Comparison of ENCODE assay signal across 8 mouse cellular contexts in the genomic region with DNA sequence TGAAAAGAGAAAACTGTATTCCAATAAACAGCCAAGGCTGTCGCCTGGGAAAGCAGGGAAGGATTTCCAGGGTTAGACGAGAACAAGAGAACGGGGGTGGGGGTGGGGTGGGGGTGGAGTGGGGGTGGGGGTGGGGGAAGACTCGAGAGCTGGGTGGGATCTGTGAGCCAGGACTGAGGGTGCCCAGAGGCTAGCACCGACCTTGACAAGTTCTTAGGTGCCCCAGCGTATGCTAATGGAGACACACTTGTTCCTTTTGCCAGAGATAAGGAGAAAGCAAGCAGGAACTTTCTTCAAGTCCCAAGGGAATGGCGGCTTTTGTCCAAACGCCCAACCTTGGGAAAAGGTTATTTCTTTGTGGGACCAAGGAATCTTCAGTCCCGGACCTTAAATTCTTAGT. TPM values are rescaled to one million over a fixed set of nuclear protein-coding genes. Genes with fewer than 3 reads are reported as not detected.
DNase-seq lines count a peak whose midpoint lies in the region; ATAC-seq lines count a peak whose summit lies in the region.

No protein-coding gene starts in this region.

- peaks cover 25% of the 10 kb centered on the region for H3K4me1 ChIP-seq in heart, embryonic 12.5 days (replicated peaks)
- peaks cover 3% of the 10 kb centered on the region; the same call in 1 of the 2 replicates for H3K4me1 ChIP-seq in lung, embryonic 16.5 days (replicated peaks; ENCODE audit: control insufficient read depth, insufficient read depth, low read length)
- 0 out of 2 replicates have a peak, but pooled peaks cover 5% of the 10 kb centered on the region for H3K4me1 ChIP-seq in hindbrain, embryonic 15.5 days (replicated peaks)
- H3K4me1 ChIP-seq in neural tube, embryonic 12.5 days = no peaks in the 10 kb centered on the region

- H3K9me3 ChIP-seq in heart, embryonic 12.5 days (replicated peaks) = no peaks in the 10 kb centered on the region
- no peaks in the 10 kb centered on the region for H3K9me3 ChIP-seq in lung, embryonic 16.5 days (ENCODE audit: control insufficient read depth, low read length)
- H3K9me3 ChIP-seq in hindbrain, embryonic 15.5 days = no peaks in the 10 kb centered on the region
- no peaks in the 10 kb centered on the region for H3K9me3 ChIP-seq in neural tube, embryonic 12.5 days

- H3K27me3 ChIP-seq in heart, embryonic 12.5 days (replicated peaks) = peaks cover 4% of the 10 kb centered on the region; the same call in 1 of the 2 replicates
- H3K27me3 ChIP-seq in lung, embryonic 16.5 days (ENCODE audit: control insufficient read depth, insufficient read depth, low read depth, low read length) = peaks cover 5% of the 10 kb centered on the region; the same call in 1 of the 2 replicates
- H3K27me3 ChIP-seq in hindbrain, embryonic 15.5 days = peaks cover 9% of the 10 kb centered on the region
- H3K27me3 ChIP-seq in neural tube, embryonic 12.5 days (replicated peaks) = peaks cover 8% of the 10 kb centered on the region; the same call in 1 of the 2 replicates

- no peak overlapping the region for H3K9ac ChIP-seq in heart, embryonic 12.5 days
- H3K9ac ChIP-seq in lung, embryonic 16.5 days (ENCODE audit: low read length) = no peak overlapping the region
- H3K9ac ChIP-seq in hindbrain, embryonic 15.5 days = no peak overlapping the region
- no peak overlapping the region for H3K9ac ChIP-seq in neural tube, embryonic 12.5 days

- 41% methylated on average over 9 of the region's 9 CpGs for WGBS in heart, embryonic 12.5 days
- WGBS in lung, embryonic 16.5 days = 52% methylated on average over 9 of the region's 9 CpGs
- 55% methylated on average over 9 of the region's 9 CpGs for WGBS in hindbrain, embryonic 15.5 days
- 52% methylated on average over 9 of the region's 9 CpGs for WGBS in neural tube, embryonic 12.5 days

- ATAC-seq in heart, embryonic 12.5 days (ENCODE audit: insufficient number of reproducible peaks, low FRiP score) = no peak
- no peak; the same call in 1 of the 2 replicates for ATAC-seq in lung, embryonic 16.5 days (ENCODE audit: low read depth)
- no peak for ATAC-seq in hindbrain, embryonic 15.5 days (ENCODE audit: low FRiP score, low read depth)
- peak; percentile 45 for ATAC-seq in neural tube, embryonic 12.5 days (ENCODE audit: low FRiP score, low read depth)

- peak overlapping the region; percentile 55 for H3K4me2 ChIP-seq in heart, embryonic 12.5 days
- H3K4me2 ChIP-seq in lung, embryonic 16.5 days (ENCODE audit: low read depth, low read length) = peak overlapping the region; percentile 33
- peak overlapping the region; percentile 33; the same call in 1 of the 2 replicates for H3K4me2 ChIP-seq in hindbrain, embryonic 15.5 days
- peak overlapping the region; percentile 26 for H3K4me2 ChIP-seq in neural tube, embryonic 12.5 days (replicated peaks)

- no peak for DNase-seq in heart, postnatal 36 days
- DNase-seq in lung, postnatal 4 days = no peak
- DNase-seq in spleen, postnatal 4 days (ENCODE audit: low spot score in 2 of 2) = no peak
- no peak for DNase-seq in layer of hippocampus, postnatal 25 days (ENCODE audit: extremely low spot score in 1 of 2, low spot score in 1 of 2)

- H3K27ac ChIP-seq in heart, embryonic 12.5 days (ENCODE audit: poor library complexity, severe bottlenecking) = no peak overlapping the region
- H3K27ac ChIP-seq in lung, embryonic 16.5 days (ENCODE audit: low read length) = no peak overlapping the region
- H3K27ac ChIP-seq in hindbrain, embryonic 15.5 days (replicated peaks) = no peak overlapping the region
- H3K27ac ChIP-seq in neural tube, embryonic 12.5 days = no peak overlapping the region

- intact Hi-C loops in heart, postnatal 36 days (cut with DNase I) = loop anchor here (10.0 kb wide), 1 partner anchor 233 kb away; a partner anchor contains a TSS

- H3K36me3 ChIP-seq in heart, embryonic 12.5 days = peaks cover 19% of the 10 kb centered on the region
- H3K36me3 ChIP-seq in lung, embryonic 16.5 days (ENCODE audit: control insufficient read depth, insufficient read depth, low read length) = peaks cover 4% of the 10 kb centered on the region; the same call in 1 of the 2 replicates
- H3K36me3 ChIP-seq in hindbrain, embryonic 15.5 days = no peaks in the 10 kb centered on the region
- no peaks in the 10 kb centered on the region for H3K36me3 ChIP-seq in neural tube, embryonic 12.5 days

- no peak overlapping the region for H3K4me3 ChIP-seq in heart, embryonic 12.5 days
- no peak overlapping the region for H3K4me3 ChIP-seq in lung, embryonic 16.5 days (ENCODE audit: low read length)
- H3K4me3 ChIP-seq in hindbrain, embryonic 15.5 days = no peak overlapping the region
- H3K4me3 ChIP-seq in neural tube, embryonic 12.5 days = no peak overlapping the region

RNA-seq across cellular contexts. Expression of a gene that starts 8.5 kb away (rescaled TPM):
- polyA plus RNA-seq in heart, embryonic 12.5 days (2016; fragmentation: Nextera tagmentation; extraction: Ambion mirVana) = 94.9 and 109 TPM in 2 replicates
- total RNA-seq in heart, postnatal 36 days (2021) = 10 to 100 TPM; 78.3 to 93.2 TPM
- 60.8 and 68.6 TPM in 2 replicates for polyA plus RNA-seq in lung, embryonic 16.5 days (2015; fragmentation: Nextera tagmentation; extraction: Ambion mirVana)
- 32.7 and 34.1 TPM in 2 replicates for polyA plus RNA-seq in hindbrain, embryonic 15.5 days (2015; fragmentation: Nextera tagmentation; extraction: Ambion mirVana)
- 33.0 and 33.1 TPM in 2 replicates for polyA plus RNA-seq in neural tube, embryonic 12.5 days (2016; fragmentation: Nextera tagmentation; extraction: Ambion mirVana)
- 10 to 100 TPM; 26.1 to 28.7 TPM for total RNA-seq in layer of hippocampus, postnatal 25 days (2021)

RNA-seq across cellular contexts. Expression of a gene that starts 16.5 kb away (rescaled TPM):
- polyA plus RNA-seq in heart, embryonic 12.5 days (2016; fragmentation: Nextera tagmentation; extraction: Ambion mirVana) = 0.38 and 0.49 TPM in 2 replicates
- total RNA-seq in heart, postnatal 36 days (2021) = under 1 TPM; 0.76 to 0.80 TPM
- 2.1 and 2.8 TPM in 2 replicates for polyA plus RNA-seq in lung, embryonic 16.5 days (2015; fragmentation: Nextera tagmentation; extraction: Ambion mirVana)
- polyA plus RNA-seq in hindbrain, embryonic 15.5 days (2015; fragmentation: Nextera tagmentation; extraction: Ambion mirVana) = 0.51 and 0.69 TPM in 2 replicates
- 1.2 and 1.8 TPM in 2 replicates for polyA plus RNA-seq in neural tube, embryonic 12.5 days (2016; fragmentation: Nextera tagmentation; extraction: Ambion mirVana)
- total RNA-seq in layer of hippocampus, postnatal 25 days (2021) = not detected
